Mouse (Mus musculus): ENCODE measurements around the gene Igsf3. TPM values are rescaled to one million over a fixed set of nuclear protein-coding genes. Genes with fewer than 3 reads are reported as not detected.

Igsf3 gene
- polyA plus RNA-seq, 1 experiment, result 2.6 TPM

DNA sequence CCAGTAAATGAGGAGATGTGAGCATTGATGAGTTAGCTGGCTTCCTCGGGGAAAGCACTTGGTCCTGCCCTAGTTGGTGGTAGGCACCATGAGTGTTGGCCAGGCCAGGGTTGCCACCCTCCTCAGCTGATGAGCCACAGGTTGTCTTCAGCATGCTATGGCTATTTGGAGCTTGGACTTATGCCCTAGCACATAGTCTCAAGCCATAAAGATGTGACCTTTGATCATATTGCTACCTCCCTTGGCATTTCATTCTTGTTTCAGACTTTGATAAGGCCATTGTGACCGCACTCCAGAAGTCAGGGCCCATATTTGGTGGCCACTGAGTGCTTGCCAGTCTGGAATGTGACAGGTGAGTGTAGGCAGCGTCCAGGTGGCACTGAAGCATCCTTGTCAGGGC lies 19.2 kb downstream of the Igsf3 start:
- no peak for DNase-seq
- no peak for TF ChIP-seq CTCF (conservative IDR thresholded peaks at IDR 0.05; ENCODE audit: insufficient read depth, insufficient read length, low read depth, low read length)
- TF ChIP-seq POLR2A (IDR thresholded peaks at IDR 0.05; ENCODE audit: low read depth, low read length), result no peak
- Histone ChIP-seq H3K36me3 (ENCODE audit: control insufficient read depth, insufficient read depth, low read length) (no peaks in the 10 kb centered on the region), H3K4me1 (ENCODE audit: control insufficient read depth, insufficient read depth, low read length) (peaks cover 23% of the 10 kb centered on the region), H3K27ac (ENCODE audit: insufficient read depth, low read depth, low read length) (no peak overlapping the region), H3K27me3 (replicated peaks; ENCODE audit: control insufficient read depth, insufficient read depth, low read length) (no peaks in the 10 kb centered on the region), H3K4me3 (ENCODE audit: insufficient read depth, low read depth, low read length) (no peak overlapping the region)
- 78% methylated on average over 3 of the region's 3 CpGs for WGBS

- TF ChIP-seq POLR2A (IDR thresholded peaks at IDR 0.05; ENCODE audit: low read depth, low read length) (no peak), CTCF (conservative IDR thresholded peaks at IDR 0.05; ENCODE audit: insufficient read depth, insufficient read length, low read depth, low read length) (no peak)
- Histone ChIP-seq H3K27ac (ENCODE audit: insufficient read depth, low read depth, low read length) (no peak overlapping the region), H3K4me3 (ENCODE audit: insufficient read depth, low read depth, low read length) (no peak overlapping the region), H3K36me3 (ENCODE audit: control insufficient read depth, insufficient read depth, low read length) (no peaks in the 10 kb centered on the region), H3K4me1 (ENCODE audit: control insufficient read depth, insufficient read depth, low read length) (peaks cover 21% of the 10 kb centered on the region), H3K27me3 (replicated peaks; ENCODE audit: control insufficient read depth, insufficient read depth, low read length) (no peaks in the 10 kb centered on the region)
- WGBS, result 73% methylated on average over 13 of the region's 13 CpGs
- DNase-seq, result no peak
Measured at GRCm38 (mm10) chr3:101396726-101397263, 19.9 kb downstream of the Igsf3 start.

DNA sequence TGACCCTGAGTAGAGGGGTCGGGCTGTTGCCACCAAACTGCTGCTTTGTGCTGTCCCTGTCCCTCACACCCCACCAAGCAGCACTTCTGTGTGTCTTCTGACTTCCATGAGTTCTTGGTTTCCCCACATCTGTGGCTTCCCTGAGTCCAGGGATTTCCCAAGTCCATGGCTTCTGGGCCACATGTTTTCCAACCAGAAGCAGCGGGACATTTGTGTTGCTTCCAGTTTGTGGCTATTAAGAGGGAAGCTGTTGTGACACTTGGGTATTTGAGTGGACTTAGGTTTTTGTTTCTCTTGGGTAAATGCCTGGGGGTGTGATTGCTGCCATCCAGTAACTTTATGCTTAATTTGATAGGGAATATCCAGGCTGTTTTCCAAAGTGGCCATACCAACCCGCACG lies 20.5 kb downstream of the Igsf3 start:
- no peak for DNase-seq
- H3K4me1 ChIP-seq (ENCODE audit: control insufficient read depth, insufficient read depth, low read length), result peaks cover 17% of the 10 kb centered on the region
- H3K27ac ChIP-seq (ENCODE audit: insufficient read depth, low read depth, low read length), result no peak overlapping the region
- H3K4me3 ChIP-seq (ENCODE audit: insufficient read depth, low read depth, low read length), result no peak overlapping the region
- no peaks in the 10 kb centered on the region for H3K36me3 ChIP-seq (ENCODE audit: control insufficient read depth, insufficient read depth, low read length)
- H3K27me3 ChIP-seq (replicated peaks; ENCODE audit: control insufficient read depth, insufficient read depth, low read length), result no peaks in the 10 kb centered on the region
- whole genome bisulfite sequencing, result 86% methylated on average over 4 of the region's 4 CpGs
- TF ChIP-seq CTCF (conservative IDR thresholded peaks at IDR 0.05; ENCODE audit: insufficient read depth, insufficient read length, low read depth, low read length) (no peak), POLR2A (IDR thresholded peaks at IDR 0.05; ENCODE audit: low read depth, low read length) (no peak)

- H3K4me3 ChIP-seq (ENCODE audit: insufficient read depth, low read depth, low read length), result no peak overlapping the region
- no peaks in the 10 kb centered on the region for H3K27me3 ChIP-seq (replicated peaks; ENCODE audit: control insufficient read depth, insufficient read depth, low read length)
- peaks cover 15% of the 10 kb centered on the region for H3K4me1 ChIP-seq (ENCODE audit: control insufficient read depth, insufficient read depth, low read length)
- WGBS, result 62% methylated on average over 12 of the region's 12 CpGs
- TF ChIP-seq CTCF (conservative IDR thresholded peaks at IDR 0.05; ENCODE audit: insufficient read depth, insufficient read length, low read depth, low read length) (no peak), POLR2A (IDR thresholded peaks at IDR 0.05; ENCODE audit: low read depth, low read length) (no peak)
- DNase-seq, result no peak
- no peaks in the 10 kb centered on the region for H3K36me3 ChIP-seq (ENCODE audit: control insufficient read depth, insufficient read depth, low read length)
- no peak overlapping the region for H3K27ac ChIP-seq (ENCODE audit: insufficient read depth, low read depth, low read length)
Measured at GRCm38 (mm10) chr3:101398071-101398786, 21.3 kb downstream of the Igsf3 start.

GRCm38 (mm10) chr3:101398877-101399276 lies 22.0 kb downstream of the Igsf3 start:
- WGBS, result 83% methylated on average over 2 of the region's 2 CpGs
- Histone ChIP-seq H3K27me3 (replicated peaks; ENCODE audit: control insufficient read depth, insufficient read depth, low read length) (no peaks in the 10 kb centered on the region), H3K36me3 (ENCODE audit: control insufficient read depth, insufficient read depth, low read length) (no peaks in the 10 kb centered on the region), H3K27ac (ENCODE audit: insufficient read depth, low read depth, low read length) (no peak overlapping the region), H3K4me3 (ENCODE audit: insufficient read depth, low read depth, low read length) (no peak overlapping the region), H3K4me1 (ENCODE audit: control insufficient read depth, insufficient read depth, low read length) (peaks cover 15% of the 10 kb centered on the region)
- TF ChIP-seq CTCF (conservative IDR thresholded peaks at IDR 0.05; ENCODE audit: insufficient read depth, insufficient read length, low read depth, low read length) (no peak), POLR2A (IDR thresholded peaks at IDR 0.05; ENCODE audit: low read depth, low read length) (no peak)
- no peak for DNase-seq

DNA sequence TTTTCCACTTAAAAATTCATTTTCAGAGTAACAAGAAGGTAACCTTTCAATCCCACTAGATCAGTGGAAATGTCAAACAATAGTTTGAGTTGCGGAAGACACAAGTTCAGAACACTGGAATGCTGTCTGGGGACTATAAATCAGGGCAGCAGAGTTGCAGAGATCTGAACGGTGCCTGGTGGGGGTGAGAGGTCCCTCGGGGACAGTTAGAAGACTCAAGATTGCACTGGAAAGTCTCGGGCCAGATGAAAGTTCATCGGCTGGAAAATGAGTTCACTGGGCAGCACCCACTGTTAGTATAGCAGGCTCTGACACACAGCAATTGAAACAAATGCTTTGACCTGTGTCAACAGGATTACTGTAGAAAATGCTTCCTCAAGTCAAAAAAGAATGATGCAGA lies 24.6 kb downstream of the Igsf3 start:
- Histone ChIP-seq H3K27me3 (replicated peaks; ENCODE audit: control insufficient read depth, insufficient read depth, low read length) (no peaks in the 10 kb centered on the region), H3K4me1 (ENCODE audit: control insufficient read depth, insufficient read depth, low read length) (no peaks in the 10 kb centered on the region; the same call in 1 of the 2 replicates), H3K27ac (ENCODE audit: insufficient read depth, low read depth, low read length) (no peak overlapping the region), H3K36me3 (ENCODE audit: control insufficient read depth, insufficient read depth, low read length) (no peaks in the 10 kb centered on the region), H3K4me3 (ENCODE audit: insufficient read depth, low read depth, low read length) (no peak overlapping the region)
- peak; percentile 35 for DNase-seq
- 30% methylated on average over 5 of the region's 5 CpGs for WGBS
- TF ChIP-seq CTCF (conservative IDR thresholded peaks at IDR 0.05; ENCODE audit: insufficient read depth, insufficient read length, low read depth, low read length), result no peak
- no peak for TF ChIP-seq POLR2A (IDR thresholded peaks at IDR 0.05; ENCODE audit: low read depth, low read length)

DNA sequence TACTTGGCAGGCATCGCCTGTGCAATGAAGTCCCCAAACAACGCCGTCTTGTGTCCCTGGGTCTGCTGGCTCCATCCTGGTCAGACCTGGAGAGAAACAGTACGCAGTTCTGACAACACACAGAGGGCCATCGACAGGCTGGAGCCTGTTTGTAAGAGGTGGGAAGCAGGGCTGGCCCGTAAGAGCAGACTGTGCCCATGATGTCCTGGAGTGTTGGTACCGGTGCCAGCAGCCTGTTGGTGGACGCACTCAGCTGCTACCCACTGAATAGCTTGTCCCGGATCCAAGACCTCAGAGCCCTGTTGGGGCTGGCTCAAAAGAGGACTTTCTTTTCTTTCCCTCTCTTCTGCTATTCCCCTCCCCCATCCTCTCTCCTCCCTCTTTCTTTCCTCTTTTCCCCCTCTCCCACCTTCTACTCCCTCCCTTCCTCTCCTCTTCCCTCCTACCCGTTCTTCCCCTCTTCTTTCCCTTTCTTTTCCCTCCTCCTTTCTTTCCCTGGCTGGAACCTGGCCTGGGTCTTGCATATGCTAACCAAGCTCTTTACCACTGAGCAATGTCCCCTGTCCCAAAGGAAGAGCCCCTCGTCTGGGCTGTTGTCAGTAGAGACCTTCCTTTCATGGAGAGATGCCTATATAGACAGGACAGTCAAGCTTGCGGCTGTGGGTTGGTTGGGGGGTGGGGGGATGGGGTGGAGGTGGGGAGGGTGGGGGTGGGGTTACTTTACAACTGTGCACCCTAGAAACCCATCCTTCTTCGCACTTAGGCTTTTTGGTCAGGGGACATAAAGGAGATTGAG lies 27.9 kb downstream of the Igsf3 start:
- H3K4me1 ChIP-seq (ENCODE audit: control insufficient read depth, insufficient read depth, low read length), result no peaks in the 10 kb centered on the region
- DNase-seq, result no peak
- no peaks in the 10 kb centered on the region for H3K27me3 ChIP-seq (replicated peaks; ENCODE audit: control insufficient read depth, insufficient read depth, low read length)
- TF ChIP-seq CTCF (conservative IDR thresholded peaks at IDR 0.05; ENCODE audit: insufficient read depth, insufficient read length, low read depth, low read length), result no peak
- TF ChIP-seq POLR2A (IDR thresholded peaks at IDR 0.05; ENCODE audit: low read depth, low read length), result no peak
- 82% methylated on average over 13 of the region's 13 CpGs for WGBS
- H3K36me3 ChIP-seq (ENCODE audit: control insufficient read depth, insufficient read depth, low read length), result no peaks in the 10 kb centered on the region
- H3K4me3 ChIP-seq (ENCODE audit: insufficient read depth, low read depth, low read length), result no peak overlapping the region
- H3K27ac ChIP-seq (ENCODE audit: insufficient read depth, low read depth, low read length), result no peak overlapping the region
